Mouse (Mus musculus) hindbrain, embryonic 15.5 days (tissue): ENCODE data around the gene Olfr1274-ps. TPM values are rescaled to one million over a fixed set of nuclear protein-coding genes. Genes with fewer than 3 reads are reported as not detected.
"Not testable (repeated sequence)": the region's sequence is repeated elsewhere in the genome, so short reads cannot be mapped to it uniquely, and the experiment has no call there.

Experiments used
- ATAC-seq: fragments of 200-750 bp; cut with Nextera tagmentation; 2 replicates; pipeline ENCODE4 v1.8.0; 2017; ENCODE audit warnings: low read depth, moderate number of reproducible peaks, moderate TSS enrichment; ENCODE audit not compliant: low FRiP score
- H3K27ac ChIP-seq: fragments of 300-500 bp; sonication (generic); replicated peaks from 2 replicates; pipeline ENCODE4 v1.5.1; 2015; ENCODE audit warnings: mild to moderate bottlenecking, inconsistent platforms
- H3K27me3 ChIP-seq: fragments of 300-500 bp; sonication (generic); 2 replicates; pipeline ENCODE4 v1.6.1; 2015; ENCODE audit warnings: control low read depth, inconsistent platforms
- H3K36me3 ChIP-seq: fragments of 300-500 bp; sonication (generic); 2 replicates; pipeline ENCODE4 v1.6.1; 2015; ENCODE audit warnings: control low read depth, inconsistent platforms
- H3K4me1 ChIP-seq: fragments of 300-500 bp; sonication (generic); replicated peaks from 2 replicates; pipeline ENCODE4 v1.6.1; 2015; ENCODE audit warnings: control low read depth, inconsistent platforms
- H3K4me2 ChIP-seq: fragments of 300-500 bp; sonication (generic); 2 replicates; pipeline ENCODE4 v1.6.1; 2015; ENCODE audit warnings: moderate library complexity, mild to moderate bottlenecking, inconsistent platforms
- H3K4me3 ChIP-seq: fragments of 300-500 bp; sonication (generic); 2 replicates; pipeline ENCODE4 v1.5.1; 2015; ENCODE audit warnings: mild to moderate bottlenecking, inconsistent platforms
- H3K9ac ChIP-seq: fragments of 300-500 bp; sonication (generic); 2 replicates; pipeline ENCODE4 v1.6.1; 2015; ENCODE audit warnings: inconsistent platforms
- H3K9me3 ChIP-seq: fragments of 300-500 bp; sonication (generic); 2 replicates; pipeline ENCODE4 v1.6.1; 2016; ENCODE audit warnings: control low read depth, inconsistent platforms
- WGBS: fragments of 180-500 bp; shearing (Covaris S2); methylation state at CpG from one replicate; pipeline ENCODE4 v1.1.7; 2015; 5-methylcytosine and 5-hydroxymethylcytosine counted together
- polyA plus RNA-seq: library from polyadenylated mRNA; unstranded; fragments of >200 nt; fragmentation: Nextera tagmentation; extraction: Ambion mirVana; gene quantifications from 2 replicates; pipeline ENCODE4 v1.2.1, GENCODE M21; 2015

Gene Olfr1274-ps
- not detected in 2 replicates for polyA plus RNA-seq

GRCm38 (mm10) chr2:90398633-90399107 is at the start of gene Olfr1274-ps:
TSS of gene Olfr1274-ps (plus strand) at chr2:90398683.
- H3K36me3 ChIP-seq, H3K9ac ChIP-seq, ATAC-seq, H3K27ac ChIP-seq, H3K4me1 ChIP-seq, H3K9me3 ChIP-seq, H3K4me3 ChIP-seq, H3K4me2 ChIP-seq, H3K27me3 ChIP-seq: not testable (repeated sequence)
- 86% methylated on average over 5 of the region's 7 CpGs for WGBS

GRCm38 (mm10) chr2:90351047-90351446 is 47.4 kb upstream of the Olfr1274-ps start:
- not testable (repeated sequence) for H3K4me1 ChIP-seq, H3K4me2 ChIP-seq, H3K9ac ChIP-seq, H3K36me3 ChIP-seq, H3K27me3 ChIP-seq, H3K4me3 ChIP-seq, H3K27ac ChIP-seq, H3K9me3 ChIP-seq
- WGBS = no CpG with 5 or more reads among the region's 6 CpGs
- 0 out of 2 replicates have a peak, but pooled peaks have one; percentile 30 for ATAC-seq

- no CpG with 5 or more reads among the region's 3 CpGs for WGBS
- H3K27me3 ChIP-seq, H3K36me3 ChIP-seq, H3K4me1 ChIP-seq, H3K9ac ChIP-seq, H3K9me3 ChIP-seq, H3K4me3 ChIP-seq, H3K4me2 ChIP-seq, H3K27ac ChIP-seq: not testable (repeated sequence)
- ATAC-seq = peak; percentile 74
Measured at GRCm38 (mm10) chr2:90351540-90351939, 46.9 kb upstream of the Olfr1274-ps start.

DNA sequence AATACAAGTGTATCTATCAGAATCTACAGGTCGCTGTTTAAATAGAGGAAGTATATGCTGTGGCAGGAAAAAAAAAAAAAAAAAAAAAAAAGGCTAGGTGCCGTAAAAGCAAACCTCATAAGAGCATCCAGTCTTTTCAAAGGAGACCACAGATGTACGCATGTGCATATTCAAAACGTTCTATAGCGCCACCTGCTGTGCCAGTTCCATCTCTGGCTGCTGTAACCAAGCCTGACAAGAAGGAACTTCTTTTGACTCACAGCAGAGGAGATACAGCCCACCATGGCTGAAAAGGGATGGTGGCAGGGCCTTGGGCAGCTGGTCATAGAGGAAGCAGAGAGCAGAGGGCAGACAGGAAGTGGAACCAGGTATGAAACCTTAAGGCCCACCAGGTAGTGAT is 39.3 kb upstream of the Olfr1274-ps start:
- not testable (repeated sequence) for H3K4me3 ChIP-seq, ATAC-seq, H3K4me2 ChIP-seq, H3K9ac ChIP-seq, H3K9me3 ChIP-seq, H3K27ac ChIP-seq, H3K36me3 ChIP-seq, H3K4me1 ChIP-seq, H3K27me3 ChIP-seq
- no CpG with 5 or more reads among the region's 5 CpGs for WGBS

DNA sequence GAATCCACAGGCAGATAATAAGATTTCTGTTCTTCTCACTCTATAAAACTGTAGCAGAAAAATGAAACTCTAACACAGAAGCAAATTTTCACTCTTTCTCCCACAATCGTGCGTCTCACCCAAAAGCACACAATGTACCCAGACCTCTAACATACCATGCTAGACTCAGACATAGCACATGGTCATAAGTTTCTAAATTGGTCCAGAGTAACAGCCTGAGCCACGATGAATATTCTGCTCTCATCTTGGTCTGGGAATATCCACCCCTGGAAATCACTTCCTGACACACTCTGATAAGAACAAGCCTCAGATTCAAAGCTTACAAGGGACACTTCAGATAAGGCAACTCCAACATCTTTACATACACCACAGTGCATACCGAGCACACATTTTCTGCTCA is 38.3 kb upstream of the Olfr1274-ps start:
- not testable (repeated sequence) for H3K36me3 ChIP-seq, H3K27me3 ChIP-seq, H3K9ac ChIP-seq, ATAC-seq, H3K27ac ChIP-seq, H3K4me2 ChIP-seq, H3K4me3 ChIP-seq, H3K9me3 ChIP-seq, H3K4me1 ChIP-seq
- WGBS = no CpG with 5 or more reads among the region's 4 CpGs

DNA sequence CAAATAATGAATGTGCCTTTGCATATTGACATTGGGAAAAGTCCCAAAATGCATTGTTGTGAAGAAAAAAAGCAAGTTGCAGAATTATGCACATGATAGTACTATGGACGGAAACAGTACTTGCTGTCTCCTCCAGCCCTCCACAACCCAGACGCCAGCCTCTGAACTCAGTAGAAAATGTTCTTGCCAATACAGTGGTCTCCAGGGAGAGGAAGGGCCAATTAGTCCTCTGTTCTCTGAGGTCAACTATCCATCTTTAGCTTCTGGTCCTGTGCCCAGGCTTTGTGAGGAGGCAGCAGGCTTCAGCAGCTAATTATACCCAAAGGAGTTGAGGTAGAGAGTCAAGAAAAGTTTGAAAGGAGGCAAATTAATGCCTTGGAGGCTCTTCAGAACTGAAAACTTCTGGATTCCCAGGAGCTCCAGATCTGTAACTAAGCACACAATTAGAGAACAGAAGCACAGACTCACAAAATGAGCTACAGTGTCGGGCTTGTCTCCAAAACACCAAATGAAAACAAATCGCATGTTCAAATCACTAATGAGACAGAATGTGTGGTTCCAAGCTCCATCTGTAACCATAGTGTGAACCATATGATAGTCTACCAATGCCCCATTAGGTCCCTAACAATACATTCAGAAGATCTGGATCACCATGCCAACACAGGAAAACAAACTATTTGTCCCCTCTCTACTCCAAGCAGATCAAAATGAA is 15.8 kb downstream of the Olfr1274-ps start:
- H3K9me3 ChIP-seq, H3K27ac ChIP-seq, H3K27me3 ChIP-seq, H3K4me2 ChIP-seq, H3K4me1 ChIP-seq, H3K4me3 ChIP-seq, H3K36me3 ChIP-seq, H3K9ac ChIP-seq: not testable (repeated sequence)
- WGBS = 71% methylated on average over 4 of the region's 4 CpGs
- ATAC-seq = 0 out of 2 replicates have a peak, but pooled peaks have one; percentile 42

DNA sequence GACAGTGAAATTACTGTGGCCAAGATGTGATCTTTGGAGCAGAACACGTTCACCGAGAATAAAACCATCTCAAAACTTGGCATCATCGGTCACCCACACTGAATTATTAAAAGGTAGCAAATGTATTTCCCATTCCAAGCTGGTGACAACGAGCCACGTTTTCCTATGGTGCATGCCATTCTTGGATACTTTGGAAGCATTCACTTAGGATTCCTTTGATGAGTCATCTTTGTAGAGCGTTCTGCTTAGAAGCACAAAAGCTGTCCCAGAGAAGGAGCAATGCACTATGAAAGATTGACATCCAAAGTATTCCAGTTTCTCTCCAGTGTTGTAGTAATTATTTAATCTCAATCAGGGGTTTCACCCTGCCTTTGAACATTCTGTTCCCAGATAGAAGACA is 23.8 kb downstream of the Olfr1274-ps start:
- H3K9me3 ChIP-seq, ATAC-seq, H3K4me3 ChIP-seq, H3K9ac ChIP-seq, H3K4me1 ChIP-seq, H3K27ac ChIP-seq, H3K4me2 ChIP-seq, H3K27me3 ChIP-seq, H3K36me3 ChIP-seq: not testable (repeated sequence)
- 89% methylated on average over 6 of the region's 6 CpGs for WGBS

DNA sequence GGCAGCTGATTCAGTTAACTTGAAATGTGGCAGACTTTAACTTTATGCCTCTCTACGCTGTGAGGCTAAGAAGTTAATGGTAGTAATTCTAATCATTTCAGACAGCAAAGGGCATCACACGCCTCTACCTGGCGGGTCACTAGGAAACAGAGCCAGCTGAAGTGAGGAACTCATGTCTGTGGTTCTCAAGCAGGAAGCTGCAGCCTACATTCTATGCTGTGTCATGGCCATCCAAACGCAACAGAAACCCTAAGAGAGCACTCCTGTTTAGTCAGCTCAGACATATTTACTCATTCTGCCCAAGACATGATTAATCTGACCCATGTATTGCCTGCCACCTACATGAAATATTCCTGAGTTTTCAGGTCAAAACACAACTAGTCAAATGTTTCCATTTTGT is 26.5 kb downstream of the Olfr1274-ps start:
- not testable (repeated sequence) for H3K4me1 ChIP-seq, H3K4me2 ChIP-seq, H3K27me3 ChIP-seq, H3K4me3 ChIP-seq, H3K9ac ChIP-seq, ATAC-seq, H3K36me3 ChIP-seq, H3K9me3 ChIP-seq, H3K27ac ChIP-seq
- no CpG with 5 or more reads among the region's 4 CpGs for WGBS

DNA sequence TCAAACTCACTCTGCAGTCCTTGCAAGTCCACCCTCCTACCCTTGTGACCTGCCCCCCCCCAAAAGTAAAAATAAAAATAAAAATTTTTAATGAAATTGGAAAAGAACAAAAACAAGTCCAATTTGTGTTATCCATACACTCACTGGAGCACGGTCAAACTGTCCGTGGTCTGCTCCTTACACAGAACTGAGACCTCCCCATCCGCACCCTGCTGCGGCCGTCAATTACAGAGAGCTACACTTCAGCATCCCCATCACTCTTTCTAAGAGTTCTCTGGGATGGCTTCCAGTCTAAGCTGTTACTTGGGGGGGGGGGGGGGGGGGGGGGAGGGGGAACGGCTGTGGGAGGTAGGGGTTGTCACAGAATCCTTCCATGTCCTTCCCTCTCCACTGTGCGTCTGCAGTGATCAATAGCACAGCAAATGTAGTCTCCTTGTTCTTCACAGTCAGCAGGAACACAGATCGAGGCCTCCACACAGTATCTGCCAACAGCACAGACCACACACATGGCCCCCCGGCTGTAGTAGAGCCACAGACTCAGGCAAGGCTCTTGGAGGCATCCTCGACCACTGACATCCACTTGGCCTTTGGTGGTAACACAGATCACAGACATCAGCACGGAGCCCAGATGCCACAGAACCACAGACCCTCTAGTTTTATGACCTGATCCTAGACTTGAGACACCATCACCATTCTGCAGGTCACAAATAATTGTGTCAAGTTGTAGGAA is 30.7 kb downstream of the Olfr1274-ps start:
- WGBS = 86% methylated on average over 1 of the region's 11 CpGs
- ATAC-seq = peak; percentile 69; the same call in 1 of the 2 replicates
- H3K36me3 ChIP-seq, H3K9me3 ChIP-seq, H3K9ac ChIP-seq, H3K27me3 ChIP-seq, H3K4me2 ChIP-seq, H3K27ac ChIP-seq, H3K4me1 ChIP-seq, H3K4me3 ChIP-seq: not testable (repeated sequence)

GRCm38 (mm10) chr2:90429782-90430181 is 31.3 kb downstream of the Olfr1274-ps start:
- peak; percentile 66; the same call in 1 of the 2 replicates for ATAC-seq

DNA sequence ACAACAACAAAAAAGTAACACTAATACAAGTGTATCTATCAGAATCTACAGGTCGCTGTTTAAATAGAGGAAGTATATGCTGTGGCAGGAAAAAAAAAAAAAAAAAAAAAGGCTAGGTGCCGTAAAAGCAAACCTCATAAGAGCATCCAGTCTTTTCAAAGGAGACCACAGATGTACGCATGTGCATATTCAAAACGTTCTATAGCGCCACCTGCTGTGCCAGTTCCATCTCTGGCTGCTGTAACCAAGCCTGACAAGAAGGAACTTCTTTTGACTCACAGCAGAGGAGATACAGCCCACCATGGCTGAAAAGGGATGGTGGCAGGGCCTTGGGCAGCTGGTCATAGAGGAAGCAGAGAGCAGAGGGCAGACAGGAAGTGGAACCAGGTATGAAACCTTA is 39.0 kb downstream of the Olfr1274-ps start:
- not testable (repeated sequence) for H3K36me3 ChIP-seq, H3K4me3 ChIP-seq, H3K9me3 ChIP-seq, H3K4me1 ChIP-seq, H3K9ac ChIP-seq, H3K27me3 ChIP-seq, H3K4me2 ChIP-seq, H3K27ac ChIP-seq, ATAC-seq
- WGBS = 100% methylated on average over 1 of the region's 5 CpGs

More at GRCm38 (mm10) chr2:90429782-90430181, 31.3 kb downstream of the Olfr1274-ps start:
- H3K36me3 ChIP-seq, H3K27ac ChIP-seq, H3K4me1 ChIP-seq, H3K9me3 ChIP-seq, H3K9ac ChIP-seq, H3K4me2 ChIP-seq, H3K27me3 ChIP-seq, H3K4me3 ChIP-seq: not testable (repeated sequence)
- no CpG with 5 or more reads among the region's 4 CpGs for WGBS

GRCm38 (mm10) chr2:90440169-90440568 is 41.7 kb downstream of the Olfr1274-ps start:
- peaks cover 10% of the 10 kb centered on the region; the same call in 1 of the 2 replicates for H3K36me3 ChIP-seq
- not testable (repeated sequence) for H3K4me3 ChIP-seq, H3K9me3 ChIP-seq, H3K4me1 ChIP-seq, H3K27ac ChIP-seq, H3K27me3 ChIP-seq, ATAC-seq, H3K9ac ChIP-seq, H3K4me2 ChIP-seq
